Mouse (Mus musculus): ENCODE results near the gene Txlnb. TPM values are rescaled to one million over a fixed set of nuclear protein-coding genes. Genes with fewer than 3 reads are reported as not detected.

Txlnb gene
- polyA plus RNA-seq, 1 experiment from 2014 or later = 1.3 TPM

GRCm38 (mm10) chr10:17829205-17829604 is 33.2 kb downstream of the Txlnb start:
- WGBS = 65% methylated on average over 4 of the region's 4 CpGs
- no peak overlapping the region for H3K4me3 ChIP-seq

GRCm38 (mm10) chr10:17831041-17831440 is 35.0 kb downstream of the Txlnb start:
- Histone ChIP-seq H3K4me1 (no peaks in the 10 kb centered on the region), H3K4me3 (no peak overlapping the region), H3K36me3 (no peaks in the 10 kb centered on the region), H3K27me3 (no peaks in the 10 kb centered on the region), H3K9ac (no peak overlapping the region), H3K4me2 (no peak overlapping the region), H3K9me3 (no peaks in the 10 kb centered on the region), H3K27ac (no peak overlapping the region)
- 68% methylated on average over 3 of the region's 3 CpGs for WGBS
- no peak for ATAC-seq (ENCODE audit: borderline replicate concordance, extremely low read depth, low FRiP score, low TSS enrichment)

More at GRCm38 (mm10) chr10:17829205-17829604, 33.2 kb downstream of the Txlnb start:
- H3K9me3 ChIP-seq = no peaks in the 10 kb centered on the region
- H3K9ac ChIP-seq = no peak overlapping the region
- H3K27me3 ChIP-seq = no peaks in the 10 kb centered on the region
- no peaks in the 10 kb centered on the region for H3K36me3 ChIP-seq
- no peak overlapping the region for H3K27ac ChIP-seq
- H3K4me2 ChIP-seq = no peak overlapping the region
- ATAC-seq (ENCODE audit: borderline replicate concordance, extremely low read depth, low FRiP score, low TSS enrichment) = no peak
- no peaks in the 10 kb centered on the region for H3K4me1 ChIP-seq

GRCm38 (mm10) chr10:17835031-17835430 is 39.0 kb downstream of the Txlnb start:
- Histone ChIP-seq H3K9ac (no peak overlapping the region), H3K9me3 (no peaks in the 10 kb centered on the region), H3K27me3 (no peaks in the 10 kb centered on the region), H3K4me1 (no peaks in the 10 kb centered on the region), H3K4me3 (no peak overlapping the region), H3K36me3 (no peaks in the 10 kb centered on the region), H3K27ac (no peak overlapping the region), H3K4me2 (no peak overlapping the region)
- ATAC-seq (ENCODE audit: borderline replicate concordance, extremely low read depth, low FRiP score, low TSS enrichment) = no peak
- WGBS = 80% methylated on average over 6 of the region's 6 CpGs

GRCm38 (mm10) chr10:17836275-17836674 is 40.2 kb downstream of the Txlnb start:
- Histone ChIP-seq H3K36me3 (no peaks in the 10 kb centered on the region), H3K27ac (no peak overlapping the region), H3K4me2 (no peak overlapping the region), H3K27me3 (no peaks in the 10 kb centered on the region), H3K4me3 (no peak overlapping the region), H3K9ac (no peak overlapping the region), H3K4me1 (no peaks in the 10 kb centered on the region), H3K9me3 (no peaks in the 10 kb centered on the region)
- no peak for ATAC-seq (ENCODE audit: borderline replicate concordance, extremely low read depth, low FRiP score, low TSS enrichment)
- 85% methylated on average over 1 of the region's 1 CpGs for WGBS

- no peak for ATAC-seq (ENCODE audit: borderline replicate concordance, extremely low read depth, low FRiP score, low TSS enrichment)
- WGBS = 92% methylated on average over 3 of the region's 3 CpGs
Observed at GRCm38 (mm10) chr10:17842030-17842429, 46.0 kb downstream of the Txlnb start.

GRCm38 (mm10) chr10:17844781-17845537 is 48.9 kb downstream of the Txlnb start:
- Histone ChIP-seq H3K27ac (no peak overlapping the region), H3K9ac (no peak overlapping the region), H3K4me3 (no peak overlapping the region), H3K27me3 (no peaks in the 10 kb centered on the region), H3K4me2 (no peak overlapping the region), H3K4me1 (no peaks in the 10 kb centered on the region), H3K36me3 (no peaks in the 10 kb centered on the region), H3K9me3 (no peaks in the 10 kb centered on the region)
- WGBS = 36% methylated on average over 4 of the region's 4 CpGs
- ATAC-seq (ENCODE audit: borderline replicate concordance, extremely low read depth, low FRiP score, low TSS enrichment) = peak; percentile 39; the same call in 1 of the 2 replicates

More at GRCm38 (mm10) chr10:17842030-17842429, 46.0 kb downstream of the Txlnb start:
- Histone ChIP-seq H3K4me3 (no peak overlapping the region), H3K27me3 (no peaks in the 10 kb centered on the region), H3K9ac (no peak overlapping the region), H3K4me2 (no peak overlapping the region), H3K36me3 (no peaks in the 10 kb centered on the region), H3K4me1 (no peaks in the 10 kb centered on the region), H3K9me3 (no peaks in the 10 kb centered on the region), H3K27ac (no peak overlapping the region)

GRCm38 (mm10) chr10:17857647-17858261 is 61.7 kb downstream of the Txlnb start:
- H3K4me2 ChIP-seq = no peak overlapping the region
- no peaks in the 10 kb centered on the region for H3K4me1 ChIP-seq
- H3K27ac ChIP-seq = no peak overlapping the region
- ATAC-seq (ENCODE audit: borderline replicate concordance, extremely low read depth, low FRiP score, low TSS enrichment) = no peak
- H3K4me3 ChIP-seq = no peak overlapping the region
- H3K27me3 ChIP-seq = no peaks in the 10 kb centered on the region
- no peaks in the 10 kb centered on the region for H3K36me3 ChIP-seq
- no peaks in the 10 kb centered on the region for H3K9me3 ChIP-seq
- WGBS = 81% methylated on average over 9 of the region's 9 CpGs
- no peak overlapping the region for H3K9ac ChIP-seq

GRCm38 (mm10) chr10:17860701-17861480 is 64.9 kb downstream of the Txlnb start:
- Histone ChIP-seq H3K27me3 (no peaks in the 10 kb centered on the region), H3K27ac (no peak overlapping the region), H3K4me3 (no peak overlapping the region), H3K4me2 (no peak overlapping the region), H3K4me1 (no peaks in the 10 kb centered on the region), H3K36me3 (no peaks in the 10 kb centered on the region), H3K9ac (no peak overlapping the region), H3K9me3 (no peaks in the 10 kb centered on the region)
- no peak for ATAC-seq (ENCODE audit: borderline replicate concordance, extremely low read depth, low FRiP score, low TSS enrichment)
- whole genome bisulfite sequencing = 71% methylated on average over 6 of the region's 6 CpGs

- Histone ChIP-seq H3K36me3 (no peaks in the 10 kb centered on the region), H3K4me2 (no peak overlapping the region), H3K9ac (no peak overlapping the region), H3K4me3 (no peak overlapping the region), H3K9me3 (no peaks in the 10 kb centered on the region), H3K27me3 (no peaks in the 10 kb centered on the region), H3K4me1 (no peaks in the 10 kb centered on the region), H3K27ac (no peak overlapping the region)
- whole genome bisulfite sequencing = 24% methylated on average over 5 of the region's 5 CpGs
- ATAC-seq (ENCODE audit: borderline replicate concordance, extremely low read depth, low FRiP score, low TSS enrichment) = peak; percentile 82
Observed at GRCm38 (mm10) chr10:17869822-17870662, 74.0 kb downstream of the Txlnb start.

- no peaks in the 10 kb centered on the region for H3K4me1 ChIP-seq
- ATAC-seq (ENCODE audit: borderline replicate concordance, extremely low read depth, low FRiP score, low TSS enrichment) = no peak
- H3K9me3 ChIP-seq = no peaks in the 10 kb centered on the region
- no peaks in the 10 kb centered on the region for H3K36me3 ChIP-seq
- no peak overlapping the region for H3K9ac ChIP-seq
- H3K4me2 ChIP-seq = no peak overlapping the region
- 48% methylated on average over 8 of the region's 8 CpGs for whole genome bisulfite sequencing
- H3K27me3 ChIP-seq = no peaks in the 10 kb centered on the region
- no peak overlapping the region for H3K27ac ChIP-seq
- no peak overlapping the region for H3K4me3 ChIP-seq
Observed at GRCm38 (mm10) chr10:17878002-17878919, 82.2 kb downstream of the Txlnb start.
